Mouse (Mus musculus) ES-CJ7 (cell line): ENCODE data around the gene BC005537.
"Not testable (repeated sequence)": the region's sequence is repeated elsewhere in the genome, so short reads cannot be mapped to it uniquely, and the experiment has no call there.

Source experiments
- DNase-seq: peaks from one replicate; pipeline ENCODE4 v3.0.0; 2011; ENCODE audit warnings: low read depth, low spot score

BC005537 gene

DNA sequence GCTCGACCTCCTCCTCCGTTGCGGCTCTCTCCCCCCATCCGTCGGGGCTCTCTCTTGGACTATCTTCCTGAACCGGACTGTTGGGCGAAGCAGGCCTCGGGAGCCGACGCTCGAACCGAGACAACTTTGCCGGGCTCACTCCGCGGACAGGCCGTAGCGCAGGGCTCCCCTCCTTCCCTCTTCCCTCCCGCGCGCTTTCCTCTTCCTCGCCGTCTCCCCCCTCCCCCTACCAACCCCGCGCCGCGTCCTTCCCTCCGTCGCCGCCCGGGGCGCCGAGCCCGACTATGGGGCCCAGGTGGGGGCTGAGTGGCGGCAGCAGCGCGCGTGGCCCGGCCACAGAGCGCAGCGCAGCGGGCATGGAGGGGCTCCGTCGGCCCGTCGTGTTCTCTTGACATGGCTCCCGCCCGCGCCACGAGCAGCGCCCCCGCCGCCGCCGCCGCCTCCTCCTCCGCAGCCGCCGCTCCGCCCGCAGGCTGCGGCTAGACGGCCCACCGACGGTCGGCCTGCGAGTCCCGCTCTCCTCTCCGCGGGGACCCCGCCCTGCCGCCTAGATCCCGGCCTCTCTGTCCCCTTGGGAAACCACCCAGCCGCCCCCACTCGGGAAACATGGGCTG lies at the start of gene BC005537:
TSS of gene BC005537 (plus strand) at position 350 of the 614 bp plus-strand sequence.
- peak; percentile 39 for DNase-seq

- no peak for DNase-seq
Observed at GRCm38 (mm10) chr13:24756756-24757155, 44.7 kb upstream of the BC005537 start.

- DNase-seq: no peak
Observed at GRCm38 (mm10) chr13:24757820-24758564, 43.5 kb upstream of the BC005537 start.

DNA sequence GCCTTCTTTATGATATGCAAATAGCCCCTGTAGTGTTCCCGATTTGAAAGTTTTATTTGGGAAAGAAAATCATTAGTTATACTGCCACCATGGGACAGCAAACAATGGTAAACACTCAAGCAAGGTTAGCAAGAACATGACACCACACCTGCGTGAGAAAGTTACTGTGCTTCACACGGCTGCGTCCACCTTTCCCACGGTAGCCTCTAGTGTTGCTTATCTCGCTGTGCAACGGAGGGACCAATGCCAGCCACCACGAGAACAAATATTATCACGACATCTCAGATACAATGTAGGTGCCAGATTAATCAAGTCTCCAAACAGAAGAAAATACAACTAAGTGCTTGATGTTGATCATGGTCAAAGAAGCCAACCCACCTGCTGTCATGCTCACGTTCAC lies 42.0 kb upstream of the BC005537 start:
- DNase-seq: no peak

- DNase-seq: no peak
Observed at GRCm38 (mm10) chr13:24760351-24760870, 41.0 kb upstream of the BC005537 start.

DNA sequence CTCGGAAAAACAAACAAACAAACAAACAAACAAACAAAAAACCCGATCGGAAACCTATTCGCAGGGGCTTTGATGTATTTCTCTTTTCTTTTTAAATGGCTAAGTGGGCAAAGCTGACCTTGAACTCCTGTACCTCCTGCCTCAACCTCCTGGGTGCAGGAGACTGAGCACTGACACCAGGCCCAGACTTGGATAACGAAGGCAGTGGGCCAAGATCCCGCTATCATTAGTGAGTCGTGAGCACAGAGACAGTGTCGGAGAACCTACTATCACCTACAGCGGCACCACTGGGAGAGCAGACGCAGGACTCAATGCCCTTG lies 40.4 kb upstream of the BC005537 start:
- no peak for DNase-seq

GRCm38 (mm10) chr13:24761403-24762227 lies 39.8 kb upstream of the BC005537 start, which contains the start of gene Gmnn:
Gene Gmnn, minus strand, starts transcription at chr13:24761923.
- DNase-seq: peak; percentile 95

DNA sequence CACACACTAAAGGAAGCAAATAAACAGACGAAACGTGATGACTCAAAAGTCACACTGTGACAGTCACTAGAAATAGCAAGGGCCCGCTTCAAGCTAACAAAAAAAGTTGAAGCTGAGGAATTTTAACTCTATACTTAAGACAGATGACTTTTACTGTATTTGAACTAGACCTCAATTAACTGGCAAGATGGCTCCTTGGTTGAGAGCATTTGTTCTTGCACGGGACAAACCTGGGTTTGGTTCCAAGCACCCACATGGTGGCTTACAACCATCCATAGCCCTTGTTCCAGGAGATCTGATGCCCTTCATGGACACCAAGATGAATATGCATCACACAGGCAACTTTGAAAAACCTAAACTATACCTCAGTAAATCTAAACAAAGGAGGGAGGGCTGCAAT lies 39.2 kb upstream of the BC005537 start:
- no peak for DNase-seq

DNA sequence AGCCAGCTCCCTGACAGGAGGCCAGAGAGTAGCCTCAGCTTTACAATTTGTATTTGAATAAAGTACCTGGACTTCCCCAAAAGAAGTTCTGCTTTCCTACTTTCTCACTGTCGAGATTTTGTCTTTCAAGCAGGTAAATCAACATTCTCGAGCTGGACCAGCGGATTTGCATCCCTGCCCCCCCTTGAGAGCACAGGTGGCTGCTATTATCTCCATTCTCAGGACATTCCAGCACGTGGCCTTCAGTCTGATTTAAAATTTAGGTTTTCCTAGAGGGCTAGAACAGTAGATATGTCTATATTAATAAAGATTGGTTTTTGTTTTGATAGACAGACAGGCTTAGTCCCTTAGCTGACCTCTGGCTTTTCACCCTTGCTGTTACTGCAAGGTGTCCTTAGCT lies 33.6 kb upstream of the BC005537 start:
- DNase-seq: not testable (repeated sequence)

- not testable (repeated sequence) for DNase-seq
Observed at GRCm38 (mm10) chr13:24771482-24771881, 30.0 kb upstream of the BC005537 start.

- DNase-seq: peak; percentile 73
Observed at GRCm38 (mm10) chr13:24776146-24776844, 25.2 kb upstream of the BC005537 start.

GRCm38 (mm10) chr13:24778026-24778425 lies 23.4 kb upstream of the BC005537 start:
- no peak for DNase-seq

DNA sequence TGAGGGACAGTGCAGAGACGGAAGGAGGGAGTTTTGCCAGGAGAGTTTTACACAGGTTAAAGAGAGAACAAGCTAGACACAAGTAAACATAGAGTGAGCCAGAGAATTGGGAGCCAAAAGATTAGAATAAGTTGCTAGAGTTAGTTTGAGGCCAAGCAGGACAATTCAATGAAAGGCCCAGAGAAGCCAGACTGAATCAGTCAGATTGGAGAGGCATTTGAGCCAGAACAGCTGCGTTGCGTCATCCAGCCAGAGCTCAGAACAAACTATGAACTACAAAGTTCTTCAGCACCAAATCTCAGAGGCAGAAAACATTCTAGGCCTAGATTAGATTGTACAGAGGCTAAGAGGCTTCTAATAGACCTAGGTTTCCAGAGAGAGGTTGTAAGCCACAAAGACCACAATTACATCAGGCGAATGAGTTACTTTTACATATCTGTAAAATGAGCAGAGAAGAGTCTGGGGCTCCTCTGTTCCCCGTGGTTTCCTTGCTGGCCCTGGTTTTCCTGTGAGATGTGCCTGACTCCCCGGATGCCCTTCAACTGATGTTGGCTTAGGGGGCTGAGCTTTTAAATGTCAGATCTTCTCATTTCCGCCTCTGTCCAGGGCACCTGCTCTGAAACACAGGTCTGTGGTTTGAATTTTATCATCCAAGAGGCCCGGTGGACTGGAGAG lies 22.6 kb upstream of the BC005537 start:
- DNase-seq: no peak

DNA sequence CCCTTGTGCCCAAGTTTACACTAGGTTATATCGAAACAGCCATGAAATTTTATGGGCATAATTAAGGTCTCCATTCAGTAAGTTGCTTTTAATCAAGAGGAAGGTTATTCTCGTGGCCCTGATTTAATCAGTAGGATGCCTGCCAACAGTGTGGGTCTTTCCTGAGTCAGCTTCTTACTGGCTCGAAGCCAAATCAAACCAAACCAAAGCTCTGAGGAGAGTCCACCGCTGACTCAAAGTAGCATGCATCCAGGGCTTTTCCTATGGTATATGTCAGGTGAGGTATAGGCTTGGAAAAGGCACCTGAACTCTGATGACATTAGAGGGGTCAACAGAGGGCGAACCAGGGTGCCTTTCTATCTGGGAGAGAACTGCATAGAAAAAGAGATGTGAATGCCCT lies 19.5 kb upstream of the BC005537 start:
- DNase-seq: no peak

DNA sequence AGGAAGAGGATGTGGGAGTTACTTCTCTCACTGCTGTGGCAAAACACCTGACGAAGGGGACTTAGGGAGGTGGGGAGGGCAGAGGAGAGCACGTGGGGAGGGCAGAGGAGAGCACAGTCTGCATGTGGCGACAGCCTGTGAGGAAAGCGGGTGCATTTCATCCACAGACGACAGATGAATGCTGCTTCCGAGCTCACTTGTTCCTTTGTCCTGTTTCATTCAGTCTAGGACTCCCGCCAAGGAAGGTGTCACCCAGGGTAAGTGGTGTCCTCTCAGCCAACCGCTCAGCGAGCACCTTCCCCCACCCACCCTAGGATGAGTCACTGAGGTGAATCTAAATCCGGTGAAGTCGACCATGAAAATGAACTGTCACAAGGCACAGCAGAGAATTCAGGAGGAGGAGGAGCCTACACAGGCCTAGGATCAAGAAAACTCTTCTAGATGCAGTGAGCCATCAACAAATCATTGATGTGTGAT lies 15.4 kb upstream of the BC005537 start:
- no peak for DNase-seq

DNA sequence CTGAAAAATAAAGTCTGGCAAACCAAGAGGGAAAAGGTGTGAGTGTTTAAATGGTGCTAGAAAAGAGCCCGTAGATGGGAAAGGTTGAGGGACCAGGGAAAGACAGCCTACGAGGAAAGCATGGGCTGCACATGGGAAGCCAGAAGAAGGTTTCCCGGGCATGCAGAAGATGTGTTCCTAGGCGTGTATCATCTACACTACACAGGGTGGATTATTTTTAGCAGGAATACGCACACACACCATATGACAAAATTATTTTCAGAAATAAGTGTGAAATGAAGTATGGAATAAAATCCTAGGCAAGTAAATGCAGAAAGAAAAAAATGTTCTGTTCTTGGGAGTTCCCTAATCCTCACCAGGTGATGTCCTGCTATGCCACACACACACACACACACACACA lies 14.0 kb upstream of the BC005537 start:
- no peak for DNase-seq

GRCm38 (mm10) chr13:24791349-24791748 lies 10.1 kb upstream of the BC005537 start:
- no peak for DNase-seq

DNA sequence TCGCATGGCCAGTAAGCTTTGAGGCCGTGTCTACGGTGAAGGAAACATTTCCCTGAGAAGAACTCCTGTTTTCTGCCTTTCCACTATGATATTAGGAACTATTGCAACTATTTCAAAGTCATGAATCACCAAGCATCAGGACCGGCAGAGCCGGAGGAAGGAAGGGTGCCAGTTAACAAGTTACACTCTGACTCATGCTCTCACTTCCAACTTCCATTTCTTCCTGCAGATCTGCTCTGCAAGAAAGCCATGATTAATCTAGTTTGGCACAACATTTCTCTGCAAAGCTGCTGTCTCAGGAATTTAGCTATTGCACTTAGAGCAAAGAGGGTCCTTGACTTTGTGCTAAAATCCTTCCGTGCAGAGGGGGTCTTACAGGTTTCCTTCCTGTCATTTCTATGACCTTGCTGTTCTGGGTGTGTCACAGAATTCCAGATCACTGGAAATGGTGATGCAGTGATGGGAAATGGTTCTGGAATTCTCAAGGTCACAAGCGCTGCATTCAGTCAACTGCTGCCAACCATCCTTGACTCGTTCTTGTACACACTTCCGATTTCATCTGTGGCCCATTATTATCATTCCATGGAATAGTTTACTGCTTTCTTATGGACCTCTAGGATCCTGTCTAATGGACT lies 8.9 kb upstream of the BC005537 start:
- peak; percentile 49 for DNase-seq

- DNase-seq: no peak
Observed at GRCm38 (mm10) chr13:24798686-24799085, 2.8 kb upstream of the BC005537 start.

- DNase-seq: no peak
Observed at GRCm38 (mm10) chr13:24799378-24799777, 2.1 kb upstream of the BC005537 start.
